Mouse (Mus musculus) retina, embryonic 14.5 days (tissue): ENCODE data around the gene Fbxl3.

Source experiments
- DNase-seq: peaks from one replicate; pipeline ENCODE4 v3.0.0-alpha.2; 2015; ENCODE audit warnings: low spot score

The Fbxl3 gene

DNA sequence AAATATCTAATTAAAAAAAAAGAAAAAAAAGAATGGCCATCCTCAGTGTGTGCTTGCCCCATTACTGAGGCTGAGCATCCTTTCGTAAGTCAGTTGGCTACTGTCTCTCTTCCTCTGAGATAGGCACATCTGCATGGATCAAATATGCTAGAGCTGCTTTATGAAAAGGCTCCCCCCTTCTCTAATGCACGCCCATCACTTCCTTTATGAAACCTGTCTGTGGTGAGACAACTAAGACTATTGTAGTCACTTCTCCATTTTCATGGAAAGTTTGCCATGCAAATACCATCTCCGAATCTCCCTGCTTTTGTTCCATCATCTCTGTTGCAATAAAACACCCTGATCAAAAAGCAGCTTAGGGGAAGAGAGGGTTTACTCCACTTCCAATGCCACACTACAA is 62.4 kb downstream of the Fbxl3 start:
- DNase-seq, result no peak

DNA sequence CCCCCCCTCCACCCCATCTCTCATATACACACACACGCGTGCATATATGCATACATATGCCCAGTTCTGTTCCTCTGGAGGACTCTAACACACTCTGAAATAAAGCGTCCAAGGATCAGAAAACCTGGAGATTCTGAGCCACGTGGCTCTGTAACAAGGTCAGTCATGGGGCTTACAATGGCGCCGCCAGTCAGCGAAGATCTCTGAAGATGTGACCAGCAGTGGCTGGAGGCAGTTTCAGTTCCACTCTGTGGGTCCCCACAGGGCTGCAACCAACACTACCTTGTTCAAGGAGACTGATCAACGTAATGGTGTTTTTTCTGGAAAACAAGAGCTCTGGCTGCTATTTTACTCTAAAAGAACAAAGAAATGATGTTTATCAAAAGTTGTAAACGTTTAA is 65.3 kb downstream of the Fbxl3 start:
- no peak for DNase-seq

DNA sequence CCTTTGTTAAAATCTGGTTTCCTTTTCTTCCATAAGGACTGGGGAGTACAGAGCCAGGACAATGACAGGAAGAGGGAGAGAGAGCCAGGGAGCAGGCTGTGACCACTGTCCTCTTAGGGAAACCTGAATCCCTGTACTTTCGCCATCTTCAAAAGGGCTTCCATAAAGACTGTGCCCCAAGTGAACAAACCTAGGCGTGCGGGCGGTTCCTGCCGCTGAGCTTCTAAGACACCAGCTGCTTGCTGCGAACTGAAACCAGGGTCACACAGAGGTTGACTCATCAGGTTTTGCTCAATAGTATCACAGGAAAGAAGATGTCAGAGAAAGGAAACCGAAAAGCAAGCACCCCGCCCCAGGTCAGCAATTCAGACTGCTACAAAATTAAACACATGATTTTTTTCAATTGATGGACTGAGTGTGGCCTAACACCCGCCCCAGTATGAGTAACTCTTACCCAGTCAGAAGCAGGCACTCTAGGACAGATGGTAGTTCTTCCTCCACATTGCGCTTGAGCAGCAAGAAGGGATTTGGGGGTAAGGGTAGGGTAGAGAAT is 66.0 kb downstream of the Fbxl3 start:
- no peak for DNase-seq
